Mouse (Mus musculus) CH12.LX (cell line): ENCODE data around the gene Gas7.

Source experiments
- BHLHE40 ChIP-seq: IDR thresholded peaks from 2 replicates; pipeline ENCODE4 v1.6.1; 2011; ENCODE audit warnings: mild to moderate bottlenecking, low read depth, low read length, improper control_type of control experiment
- CTCF ChIP-seq, 2 experiments: IDR thresholded peaks in 1 of 2; conservative IDR thresholded peaks in 1 of 2; 2 replicates each; pipeline ENCODE4 v1.5.1; 2011 to 2012; ENCODE audit warnings: low read depth in 2 of 2, low read length in 2 of 2, improper control_type of control experiment in 1 of 2, inconsistent platforms in 1 of 2, mild to moderate bottlenecking in 1 of 2, moderate library complexity in 1 of 2
- ELF1 ChIP-seq: IDR thresholded peaks from 2 replicates; pipeline ENCODE4 v1.6.1; 2014; ENCODE audit warnings: low read depth, mild to moderate bottlenecking, inconsistent platforms, low read length, improper control_type of control experiment
- JUN ChIP-seq: IDR thresholded peaks from 2 replicates; pipeline ENCODE4 v1.6.1; 2011; ENCODE audit warnings: low read depth, mild to moderate bottlenecking, low read length, improper control_type of control experiment, moderate library complexity; ENCODE audit not compliant: insufficient read depth
- JUND ChIP-seq: conservative IDR thresholded peaks from 2 replicates; pipeline ENCODE4 v1.6.1; 2011; ENCODE audit warnings: low read depth, low read length, improper control_type of control experiment
- MAFK ChIP-seq: IDR thresholded peaks from 2 replicates; pipeline ENCODE4 v1.6.1; 2011; ENCODE audit warnings: low read length, improper control_type of control experiment; ENCODE audit not compliant: insufficient replicate concordance
- MAZ ChIP-seq: IDR thresholded peaks from 2 replicates; pipeline ENCODE4 v1.6.1; 2012; ENCODE audit warnings: low read depth, mild to moderate bottlenecking, inconsistent platforms, low read length, improper control_type of control experiment, moderate library complexity
- MEF2A ChIP-seq: IDR thresholded peaks from 2 replicates; pipeline ENCODE4 v1.6.1; 2014; ENCODE audit warnings: low read depth, mild to moderate bottlenecking, inconsistent platforms, low read length, improper control_type of control experiment, borderline replicate concordance
- MYC ChIP-seq: IDR thresholded peaks from 2 replicates; pipeline ENCODE4 v1.6.1; 2011; ENCODE audit warnings: low read depth, mild to moderate bottlenecking, improper control_type of control experiment, low read length
- POLR2A ChIP-seq: IDR thresholded peaks from 2 replicates; pipeline ENCODE4 v1.6.1; 2011; ENCODE audit warnings: low read depth, mild to moderate bottlenecking, improper control_type of control experiment, low read length
- ZMIZ1 ChIP-seq: IDR thresholded peaks from 2 replicates; pipeline ENCODE4 v1.6.1; 2012; ENCODE audit warnings: low read depth, mild to moderate bottlenecking, inconsistent platforms, low read length, improper control_type of control experiment

DNA sequence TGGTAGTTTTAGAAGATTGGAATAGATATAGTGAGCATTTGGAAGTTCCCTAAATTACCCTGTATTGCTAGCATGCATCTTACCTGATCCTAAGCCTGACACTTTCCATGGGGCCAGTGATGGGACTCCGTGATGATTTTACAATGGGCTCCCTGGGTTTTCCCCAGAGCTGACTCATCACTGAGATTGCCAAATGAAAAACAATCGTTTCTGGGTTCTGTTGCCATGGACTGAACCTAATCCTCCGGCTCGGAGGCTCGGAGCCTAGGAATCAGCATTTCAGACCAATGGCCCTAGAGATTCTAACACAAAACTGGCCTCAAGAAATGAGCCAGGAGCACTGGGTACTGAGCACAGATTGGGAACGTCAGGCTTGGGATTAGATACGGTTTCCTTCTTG lies 167.1 kb downstream of the Gas7 start:
- TF ChIP-seq BHLHE40 (no peak), MEF2A (no peak), POLR2A (no peak), ELF1 (no peak), MAZ (no peak), CTCF (conservative IDR thresholded peaks at IDR 0.05 in 1 of 2, IDR thresholded peaks at IDR 0.05 in 1 of 2; ENCODE audit: low read depth in 2 of 2, low read length in 2 of 2) (no peak), JUN (no peak), MAFK (0 out of 2 replicates have a peak, but pooled peaks have one; percentile 27), JUND (no peak), MYC (no peak), ZMIZ1 (no peak)
